Mouse (Mus musculus) cerebellum, postnatal 10 days (tissue): ENCODE measurements around the gene Rps6ka3.

Experiments used
- DNase-seq, 2 experiments: peaks; one replicate each; pipeline ENCODE4 v3.0.0; 2021; ENCODE audit warnings: mixed read lengths in 2 of 2

Gene Rps6ka3

DNA sequence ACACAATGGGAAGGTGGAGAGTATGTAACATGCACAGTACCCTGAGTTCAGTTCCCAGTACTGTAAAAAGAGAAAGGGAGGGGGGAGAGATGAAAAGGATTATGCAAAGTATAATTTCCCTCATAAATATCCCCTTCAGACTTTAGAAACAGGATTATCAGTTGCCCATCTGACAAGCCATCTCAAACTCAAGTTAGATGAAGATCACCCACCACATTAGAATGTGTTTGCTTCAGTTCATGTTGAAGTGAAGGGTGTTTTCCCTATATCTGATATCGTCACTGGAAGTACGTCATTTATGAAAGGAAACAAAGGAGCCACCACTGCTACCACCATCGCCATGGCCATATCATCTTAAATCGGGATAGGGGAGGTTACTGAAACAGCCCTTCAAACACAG, at the start of gene Rps6ka3:
Gene Rps6ka3, plus strand, starts transcription at position 301 of the 400 bp plus-strand sequence.
- no peak for DNase-seq

DNA sequence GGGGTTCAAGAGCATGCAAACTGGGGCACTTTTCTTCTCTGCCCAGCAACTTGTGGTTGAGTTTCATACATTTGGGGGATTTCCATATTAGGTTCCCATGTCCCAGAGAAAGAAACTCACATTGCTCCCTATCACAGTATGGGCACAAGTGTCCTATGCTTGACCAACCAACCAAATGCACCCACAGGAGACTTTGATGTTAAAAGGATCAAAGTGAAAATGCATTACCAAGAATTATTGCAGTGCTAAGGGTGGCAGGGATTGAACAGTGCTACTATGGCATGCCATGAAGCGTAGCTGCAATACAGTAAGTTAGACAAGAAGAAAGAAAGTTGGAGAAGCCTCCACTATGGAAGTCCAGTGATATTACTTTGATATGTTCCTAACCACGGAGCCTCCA, 40.9 kb upstream of the Rps6ka3 start:
- no peak for DNase-seq

DNA sequence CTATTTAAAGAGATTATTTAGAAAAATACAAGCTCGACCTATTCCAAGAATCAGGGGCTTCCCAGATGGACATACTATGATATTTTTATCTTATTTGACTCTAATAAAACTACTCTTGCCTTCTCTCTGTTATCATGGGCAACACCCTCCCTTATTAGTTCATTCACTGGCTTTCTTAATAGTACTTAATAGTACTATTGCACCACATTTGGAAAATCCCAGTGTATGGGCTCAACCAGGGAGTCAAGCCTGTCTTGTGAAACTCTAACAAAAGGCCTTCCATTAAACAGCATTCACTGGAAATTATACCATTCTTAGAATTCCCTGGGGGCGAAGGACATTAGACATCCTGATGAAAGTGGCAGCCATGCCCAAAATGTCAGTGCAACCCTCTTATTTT, 38.5 kb upstream of the Rps6ka3 start:
- no peak for DNase-seq

DNA sequence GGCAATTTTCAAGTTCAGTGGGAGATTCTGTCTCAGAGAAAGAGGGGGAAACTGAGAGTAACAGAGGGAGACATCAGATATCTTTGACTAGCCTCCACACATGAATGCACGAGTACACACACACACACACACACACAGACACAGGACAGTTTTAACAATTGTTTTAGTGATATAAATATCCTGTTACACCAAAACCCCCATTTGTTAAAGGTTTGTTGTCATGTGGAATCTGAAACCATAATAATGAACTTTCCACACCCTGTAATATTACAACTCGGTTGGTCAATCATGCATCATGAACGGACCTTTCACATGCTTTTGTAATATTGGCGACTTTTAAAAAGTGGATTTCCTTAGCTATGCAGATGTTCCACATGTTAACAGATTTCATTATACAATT, 18.5 kb upstream of the Rps6ka3 start:
- no peak for DNase-seq

DNA sequence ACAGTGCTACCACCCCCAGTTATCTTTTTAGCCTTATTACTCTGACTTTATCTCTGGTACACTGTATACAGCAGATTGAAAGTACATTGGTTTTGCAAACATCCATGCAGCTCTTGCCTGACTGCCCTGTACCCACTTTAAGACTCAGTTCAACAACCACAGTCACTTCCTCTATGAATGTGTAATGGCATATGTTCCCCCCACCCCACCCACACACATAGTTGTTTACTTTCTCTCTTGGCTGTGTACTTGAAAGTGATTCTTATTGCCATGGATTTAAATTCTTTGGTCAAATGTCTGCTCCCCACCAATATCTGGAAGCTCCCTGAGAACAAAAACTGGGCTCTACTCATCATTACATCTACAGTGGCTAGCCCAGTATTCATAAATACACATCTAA, 10.6 kb upstream of the Rps6ka3 start:
- no peak for DNase-seq

DNA sequence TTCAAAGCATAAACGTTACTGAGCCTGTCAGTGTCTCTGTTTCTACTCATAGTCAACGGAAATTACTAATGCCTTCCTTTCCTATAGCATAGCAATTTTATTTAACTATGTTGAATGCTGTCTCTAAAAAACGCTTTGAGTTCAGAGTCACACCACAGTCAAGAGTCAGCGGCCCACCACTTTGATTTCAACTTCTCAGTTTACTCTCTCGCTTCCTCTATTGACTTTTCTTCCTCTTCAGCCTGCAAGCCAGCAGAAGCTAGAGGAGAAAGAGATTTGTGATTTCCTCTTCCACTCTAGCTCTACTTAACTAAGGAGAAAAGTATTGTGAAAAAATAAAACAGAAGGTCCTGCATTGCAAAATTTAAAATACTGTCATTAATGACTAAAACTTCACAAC, 10.0 kb upstream of the Rps6ka3 start:
- DNase-seq, result no peak

DNA sequence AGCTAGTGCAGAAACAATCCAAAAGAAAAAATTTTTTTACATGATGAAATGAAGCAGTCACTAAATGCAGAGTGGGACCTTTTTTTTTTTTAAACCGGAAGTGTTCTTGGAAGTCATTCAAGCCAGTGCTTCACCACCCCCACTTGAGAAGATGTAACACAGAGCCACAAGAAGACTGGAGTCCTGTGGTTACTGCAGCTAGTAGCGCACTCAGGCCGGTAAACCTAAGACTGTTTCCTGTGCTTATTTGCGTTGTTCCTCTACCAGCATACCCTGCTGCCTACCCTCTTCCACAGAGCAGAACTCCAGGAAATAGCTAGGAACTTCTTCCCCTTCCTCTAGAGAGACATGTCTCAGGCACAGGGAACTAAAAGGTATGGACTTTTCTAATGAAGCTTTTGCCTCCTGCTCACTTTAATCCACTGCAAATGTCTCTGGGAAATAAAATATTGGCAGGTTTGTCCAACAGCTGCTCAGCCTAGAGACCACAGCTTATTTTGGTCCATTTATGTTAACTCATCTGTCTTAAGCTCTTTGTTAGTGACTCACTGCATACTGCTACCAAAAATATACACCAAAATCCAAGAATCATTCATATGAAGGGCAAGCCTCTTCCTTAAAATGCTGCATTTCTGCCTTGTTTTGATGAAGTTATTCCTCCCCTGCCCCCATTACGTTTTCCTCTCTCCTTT, 931 bp downstream of the Rps6ka3 start:
- DNase-seq, result no peak

DNA sequence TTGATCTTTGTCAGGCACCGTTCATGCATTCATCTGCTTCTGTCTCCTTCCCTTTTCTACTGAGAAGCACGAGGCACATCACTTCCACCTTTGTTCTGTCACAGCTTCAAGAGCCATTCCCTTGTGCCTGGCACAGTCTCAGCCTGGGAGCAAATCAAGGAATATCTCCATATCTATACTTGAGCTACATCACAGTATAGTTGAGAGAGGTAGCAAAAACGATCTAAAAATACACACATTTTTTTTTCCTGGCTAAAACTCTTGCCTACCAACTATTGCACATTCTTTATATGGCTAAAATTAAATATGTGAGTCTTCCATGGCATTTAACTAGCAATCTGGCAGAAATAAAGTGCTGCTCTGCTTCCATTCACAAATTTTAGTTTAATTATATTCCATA, 5.1 kb downstream of the Rps6ka3 start:
- no peak for DNase-seq

DNA sequence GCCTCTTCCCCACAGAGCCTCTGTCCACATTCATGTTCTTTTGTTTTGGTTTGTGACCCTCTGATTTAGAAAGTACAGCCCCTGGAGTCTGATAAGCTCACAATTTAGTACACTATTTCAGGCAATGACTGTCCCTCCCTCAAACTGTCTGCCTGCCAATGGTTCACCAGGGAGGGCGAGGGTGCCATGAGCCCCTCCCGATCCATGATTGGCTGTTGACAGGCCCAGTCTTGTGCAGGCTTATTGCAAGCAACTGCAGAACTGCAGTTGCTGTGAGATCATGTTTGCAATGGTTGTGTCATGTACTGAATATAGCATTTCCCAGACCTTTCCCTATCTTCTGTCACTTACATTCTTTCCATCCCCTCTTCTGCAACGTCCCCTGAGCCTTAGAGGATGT, 12.4 kb downstream of the Rps6ka3 start:
- DNase-seq, result peak; percentile 20 to 28

DNA sequence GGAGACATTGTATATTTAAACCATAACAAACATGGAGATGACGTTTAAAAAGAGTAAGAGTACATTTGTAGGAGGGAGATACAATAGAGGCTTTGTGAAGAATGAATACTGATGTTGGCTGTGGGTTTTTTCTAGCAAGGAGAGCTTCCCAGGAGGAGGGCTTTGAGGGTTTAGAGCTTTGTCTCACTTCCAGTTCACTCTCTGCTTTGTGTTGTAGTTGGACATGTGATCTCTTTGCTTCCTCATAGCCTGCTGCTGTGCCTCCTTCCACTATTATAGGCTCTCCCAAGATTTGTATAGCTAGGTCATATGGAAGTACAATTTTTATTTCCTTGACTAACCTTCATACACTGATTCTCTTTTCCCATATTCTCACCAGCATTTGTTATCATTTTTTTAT, 27.2 kb downstream of the Rps6ka3 start:
- no peak for DNase-seq

DNA sequence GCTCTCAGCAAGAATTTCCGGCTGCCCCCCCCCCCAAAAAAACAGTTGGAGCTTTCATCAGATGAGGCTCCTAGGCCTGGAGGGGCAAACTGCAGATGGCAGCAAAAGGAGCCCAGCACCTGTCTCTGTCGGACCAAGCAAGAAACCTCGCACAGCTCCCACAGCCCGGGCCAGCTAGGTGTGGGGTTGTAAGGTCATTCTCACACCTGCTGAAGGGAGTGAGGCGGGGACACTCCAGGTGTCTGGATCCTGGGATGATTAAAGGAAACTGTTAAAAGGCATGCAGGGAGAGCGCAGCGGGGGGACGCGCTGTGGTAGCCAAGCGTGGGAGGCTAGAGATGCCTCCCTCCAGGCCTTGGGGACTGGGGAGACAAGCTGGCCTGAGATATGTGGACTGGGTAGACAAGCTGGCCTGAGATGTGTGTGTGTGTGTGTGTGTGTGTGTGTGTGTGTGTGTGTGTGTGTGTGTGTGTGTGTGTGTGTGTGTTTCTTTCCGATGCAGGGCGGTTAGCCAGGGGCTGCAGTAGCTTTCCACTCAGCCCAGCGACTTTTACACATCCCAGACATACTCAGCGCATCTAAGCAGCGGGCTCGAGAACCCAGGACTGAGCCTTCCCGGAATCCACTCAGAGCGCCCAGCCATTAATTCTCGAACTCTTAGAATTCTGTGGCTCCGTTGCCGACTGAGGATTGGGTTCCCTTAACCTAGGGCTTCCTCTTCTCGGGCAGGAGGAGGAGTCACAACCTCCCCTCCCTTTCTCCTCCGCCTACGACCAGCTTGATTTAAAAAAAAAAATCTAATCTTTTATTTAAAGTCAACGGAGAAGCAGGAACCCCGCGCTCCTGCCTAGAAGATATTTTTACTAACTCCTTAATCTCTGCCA, 44.1 kb downstream of the Rps6ka3 start:
- peak; percentile 48 to 58 for DNase-seq

DNA sequence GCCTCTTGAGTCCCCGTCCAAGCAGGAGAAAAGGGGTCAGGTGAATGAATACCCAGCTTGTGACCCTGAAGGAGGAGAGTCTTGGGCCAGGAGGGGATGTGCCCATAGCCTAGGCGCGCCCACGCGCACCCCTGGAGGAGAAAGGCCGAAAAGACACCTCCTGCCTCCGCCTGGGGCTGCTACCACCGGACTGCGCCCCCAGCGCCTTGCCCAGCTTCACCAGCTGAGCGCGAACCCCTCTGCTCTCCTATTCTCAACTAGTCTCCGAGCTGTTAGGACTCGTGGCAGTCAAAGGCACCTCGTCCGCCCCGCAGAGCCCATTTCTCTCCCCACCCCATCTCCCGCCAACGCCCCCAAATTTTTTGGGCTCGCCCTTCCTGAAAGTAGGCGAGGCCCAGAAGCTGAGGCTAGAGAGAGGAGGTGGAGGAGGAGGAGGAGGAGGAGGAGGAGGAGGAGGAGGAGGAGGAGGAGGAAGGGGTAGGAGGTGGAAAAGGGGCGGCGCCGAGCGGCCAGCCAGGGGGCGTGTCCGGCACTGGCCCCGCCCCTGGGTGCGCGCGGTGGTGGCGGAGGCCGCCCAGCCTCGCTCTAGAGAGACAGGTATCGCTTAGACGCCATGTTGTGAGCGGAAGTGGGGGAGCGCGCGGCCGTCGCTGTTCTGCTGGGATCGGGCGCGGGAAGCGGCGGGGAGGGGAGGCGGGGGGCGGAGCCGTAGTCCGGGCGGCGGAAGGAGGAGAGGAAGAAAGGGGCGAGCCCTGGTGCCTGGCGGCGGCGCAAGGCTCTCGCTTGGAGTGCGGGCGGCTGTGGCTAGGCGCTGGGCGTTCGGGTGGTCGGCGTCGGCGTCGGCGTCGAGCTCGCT, 45.2 kb downstream of the Rps6ka3 start:
- DNase-seq, result peak; percentile 89 to 94

DNA sequence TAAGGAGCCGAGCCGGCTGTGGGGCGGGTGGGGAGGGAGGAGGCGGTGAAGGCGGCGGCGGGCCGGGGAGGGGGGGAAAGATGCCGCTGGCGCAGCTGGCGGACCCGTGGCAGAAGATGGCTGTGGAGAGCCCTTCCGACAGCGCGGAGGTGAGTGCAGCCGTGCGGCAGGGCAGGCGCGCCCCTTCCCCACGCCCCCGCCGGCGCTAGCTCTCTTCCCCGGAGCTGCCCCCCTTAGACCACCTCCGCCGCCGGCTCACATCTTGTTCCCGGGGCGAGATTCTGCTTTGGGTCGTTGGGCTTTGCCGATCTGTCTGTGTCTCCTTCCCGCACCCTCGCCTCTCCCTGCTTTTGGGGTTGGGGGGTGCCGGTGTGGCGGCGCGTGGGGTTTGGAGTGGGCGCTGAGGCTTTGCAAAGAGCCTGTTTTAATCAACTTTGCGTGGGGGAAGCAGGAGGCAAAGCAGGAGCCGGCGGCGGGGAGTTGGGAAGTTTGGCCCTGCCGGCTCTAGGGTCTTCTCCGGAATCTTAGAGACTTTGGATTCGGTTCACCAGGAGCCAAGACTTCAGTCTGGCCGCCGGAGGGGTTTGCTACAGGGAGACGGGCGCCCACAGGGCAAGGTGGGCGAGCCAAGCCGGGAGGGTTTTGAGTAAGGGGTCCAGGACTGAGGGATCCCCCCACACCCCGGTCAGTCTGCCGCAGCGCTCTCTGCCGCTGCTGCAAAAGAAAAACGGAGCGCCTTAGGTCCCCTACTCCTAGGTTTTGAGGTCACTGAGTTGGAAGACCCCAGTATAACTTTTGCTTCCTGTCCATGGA, 46.1 kb downstream of the Rps6ka3 start:
- DNase-seq, result no peak

DNA sequence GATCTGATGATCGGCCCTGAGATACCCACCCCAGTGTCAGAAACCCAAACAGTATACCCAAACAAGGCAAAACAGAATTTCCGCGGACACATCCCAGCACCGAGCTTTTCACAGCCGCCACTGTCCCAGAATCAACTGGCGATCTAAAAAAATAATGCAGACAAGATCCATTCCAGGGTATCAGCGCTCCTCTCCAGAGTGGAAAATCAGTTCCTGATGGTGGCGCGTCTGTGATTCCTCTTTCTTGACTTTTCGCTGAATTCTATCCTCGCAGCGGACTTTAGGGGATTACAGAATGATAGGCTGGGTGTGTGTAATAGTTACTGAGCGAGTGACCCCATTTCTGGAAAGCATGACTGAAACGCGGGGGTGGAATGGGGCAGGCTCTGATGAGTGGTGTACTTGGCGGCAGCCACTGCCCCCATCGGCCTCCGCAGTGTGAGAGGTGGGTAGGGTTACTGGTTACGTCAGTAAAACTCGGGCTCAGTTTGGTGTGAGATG, 46.9 kb downstream of the Rps6ka3 start:
- DNase-seq, result peak; percentile 62 to 65

DNA sequence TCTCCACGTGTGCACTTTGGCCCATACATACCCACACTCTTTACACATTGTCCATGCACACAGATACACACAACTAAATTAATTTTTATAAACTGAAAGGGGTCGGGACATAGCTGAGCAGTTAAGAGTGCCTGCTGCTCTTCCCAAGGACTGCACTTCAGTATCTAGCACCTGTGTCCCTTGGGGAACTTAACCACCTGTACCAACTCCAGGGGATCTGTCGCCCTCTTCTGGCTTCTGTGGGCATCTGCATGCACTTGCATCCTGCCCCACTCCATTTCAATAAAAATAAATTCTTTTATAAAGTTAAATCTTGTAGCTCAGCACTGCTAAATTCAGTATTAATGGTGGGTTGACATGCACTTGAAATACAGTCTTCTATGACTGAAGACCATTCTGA, 54.6 kb downstream of the Rps6ka3 start:
- DNase-seq, result peak; percentile 20 to 55

DNA sequence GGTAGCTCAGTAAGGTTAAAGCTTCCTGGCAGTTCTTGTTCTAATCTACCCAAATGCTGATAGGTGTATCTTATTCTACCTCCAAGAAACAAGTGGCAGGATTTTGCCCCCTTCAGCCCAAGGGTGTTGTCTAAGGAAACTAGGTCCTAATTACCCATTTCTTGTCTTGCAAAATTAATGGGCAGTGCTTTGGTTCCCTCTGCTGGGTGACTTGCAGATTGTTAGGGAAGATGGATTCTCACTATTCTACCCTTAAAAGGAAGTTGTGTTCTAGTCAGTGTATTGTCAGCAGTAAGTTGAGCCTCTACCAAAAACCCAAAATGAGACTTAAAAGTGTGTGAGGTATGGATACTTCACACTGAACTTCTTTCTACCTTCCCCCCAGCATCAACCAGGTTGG, 59.0 kb downstream of the Rps6ka3 start:
- DNase-seq, result peak; percentile 56 to 63

DNA sequence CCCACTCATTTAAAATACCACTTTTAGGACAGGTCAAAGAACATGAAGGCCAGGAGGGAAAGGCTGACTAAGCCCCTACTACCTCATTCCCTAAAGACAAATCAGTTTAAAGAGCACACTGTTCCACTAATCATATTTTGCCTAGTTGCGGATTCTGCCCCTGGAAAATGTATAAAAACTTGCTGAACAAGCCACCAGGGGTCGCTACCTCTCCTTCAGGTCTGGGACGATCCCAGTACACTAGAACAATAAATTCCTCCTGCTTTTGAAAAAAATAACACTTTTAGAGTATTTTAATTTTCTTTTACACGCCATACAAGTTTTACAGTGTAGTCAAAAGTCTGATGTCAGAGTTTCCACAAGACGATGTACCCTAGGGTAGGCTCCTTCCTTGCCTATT, 76.7 kb downstream of the Rps6ka3 start:
- DNase-seq, result peak; percentile 14 to 17

DNA sequence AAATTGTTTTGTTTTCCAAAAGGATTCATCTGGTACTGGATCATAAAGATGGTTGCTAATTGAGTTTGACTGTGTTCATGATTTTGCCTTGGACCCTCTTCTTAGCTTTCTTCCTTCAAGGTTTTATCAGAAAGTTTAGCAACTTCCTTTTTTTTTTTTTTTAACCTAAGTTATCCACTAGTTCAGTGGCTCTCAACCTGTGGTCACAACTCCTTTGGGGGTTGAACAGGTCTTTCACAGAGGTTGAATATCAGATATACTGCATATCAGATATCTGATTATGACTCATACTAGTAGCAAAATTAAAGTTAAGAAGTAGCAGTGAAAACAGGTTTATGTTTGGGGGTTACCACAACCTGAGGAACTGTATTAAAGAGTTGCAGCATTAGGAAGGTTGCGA, 85.8 kb downstream of the Rps6ka3 start:
- DNase-seq, result no peak

DNA sequence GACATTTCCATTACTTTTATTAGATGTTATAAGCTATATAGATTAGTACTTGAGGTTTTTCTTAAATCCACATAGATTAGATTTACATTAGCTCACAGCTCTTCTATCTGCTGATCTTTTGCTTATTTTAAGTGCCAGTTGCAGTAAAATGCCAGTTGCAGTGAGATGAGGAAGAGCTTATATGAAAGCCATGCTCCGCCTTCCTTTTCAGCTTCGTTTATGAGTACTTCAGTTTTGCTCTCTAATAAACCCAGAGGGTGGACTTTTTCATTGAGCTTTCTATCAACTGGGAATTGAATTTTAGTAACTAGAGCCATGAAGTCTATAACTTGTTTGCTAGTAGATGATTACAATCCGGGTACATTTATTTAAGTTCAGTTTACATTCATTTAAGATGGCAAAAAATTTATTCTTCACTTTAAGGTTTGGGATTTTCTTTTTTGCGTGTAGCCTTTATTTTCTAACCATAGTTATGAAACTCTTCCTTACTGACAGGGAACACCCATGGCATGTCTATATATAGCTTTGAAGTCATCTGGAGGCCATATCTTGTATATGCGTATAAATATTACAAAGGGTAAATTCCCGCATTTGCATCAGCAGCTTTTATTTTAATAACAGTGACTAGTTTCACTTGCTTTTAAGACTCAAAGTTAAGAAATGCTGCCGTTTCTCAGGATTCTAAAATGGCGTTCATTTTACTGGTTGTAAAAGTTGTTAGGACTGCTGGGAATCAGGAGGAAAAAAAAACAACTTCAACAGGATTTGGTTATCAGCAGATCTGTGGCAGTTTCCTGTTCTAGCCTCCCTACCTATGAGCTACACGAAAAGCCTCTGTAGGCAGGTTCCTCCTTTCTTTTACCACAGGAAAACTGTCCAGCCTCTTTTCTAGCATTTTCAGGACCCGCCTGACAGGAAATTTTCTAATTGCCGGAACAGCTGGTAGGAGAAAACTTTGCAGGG, 92.5 kb downstream of the Rps6ka3 start:
- DNase-seq, result no peak

DNA sequence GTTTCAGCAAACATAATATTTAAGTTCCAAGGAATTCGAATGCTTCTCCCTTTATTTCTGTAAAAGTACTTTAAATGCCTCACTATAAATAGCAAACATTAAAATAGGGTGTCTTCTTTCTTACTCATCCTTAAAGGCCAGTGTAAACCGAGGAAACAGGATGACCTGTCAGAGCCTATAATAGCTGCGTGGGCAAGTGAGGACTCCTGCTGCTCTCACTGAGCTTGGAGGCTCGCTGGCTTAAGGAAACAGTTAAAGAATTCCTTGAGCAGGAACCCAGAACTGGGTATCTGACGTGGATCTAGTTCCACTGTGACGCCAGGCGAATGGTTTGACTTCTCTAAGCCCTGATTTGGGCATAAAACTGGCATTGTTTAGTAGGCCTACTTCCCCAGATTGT, 105.2 kb downstream of the Rps6ka3 start:
- DNase-seq, result no peak

DNA sequence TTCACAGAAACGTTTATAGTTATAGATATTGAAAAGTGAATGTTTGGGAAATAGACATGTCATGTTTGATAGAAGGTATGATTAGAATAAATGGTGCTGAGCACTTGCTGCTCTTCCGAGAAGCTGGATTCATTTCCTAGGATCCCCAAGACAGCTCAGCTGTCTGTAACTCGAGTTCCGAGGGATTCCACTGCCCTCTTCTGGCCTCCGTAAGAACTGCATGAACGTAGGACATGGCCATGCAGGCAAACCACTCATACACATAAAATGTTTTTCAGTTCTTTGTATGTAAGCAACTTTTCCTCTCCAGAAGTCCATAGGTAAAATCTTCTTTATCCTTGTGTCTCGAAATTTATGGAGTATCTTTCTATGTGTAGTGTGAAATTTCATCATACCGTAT, 111.2 kb downstream of the Rps6ka3 start:
- peak; percentile 83 to 85 for DNase-seq
